Mouse (Mus musculus) liver, postnatal 0 days (tissue): Measurements from ENCODE around the gene Cog5. TPM values are rescaled to one million over a fixed set of nuclear protein-coding genes. Genes with fewer than 3 reads are reported as not detected.

Experiments used
- ATAC-seq: fragments of 200-750 bp; cut with Nextera tagmentation; 2 replicates; pipeline ENCODE4 v1.8.0; 2017; ENCODE audit warnings: mild to moderate bottlenecking, moderate library complexity
- DNase-seq: peaks from one replicate; pipeline ENCODE4 v3.0.0-alpha.2; 2016
- H3K27ac ChIP-seq: fragments of 300-500 bp; sonication (generic); 2 replicates; pipeline ENCODE4 v1.5.1; 2014; ENCODE audit warnings: antibody characterized with exemption, moderate library complexity, mild to moderate bottlenecking, low read depth
- H3K27me3 ChIP-seq: fragments of 300-500 bp; sonication (generic); 2 replicates; pipeline ENCODE4 v1.6.1; 2014; ENCODE audit warnings: low read length, control low read depth, mixed read lengths; ENCODE audit not compliant: insufficient read depth
- H3K36me3 ChIP-seq: fragments of 300-500 bp; sonication (generic); replicated peaks from 2 replicates; pipeline ENCODE4 v1.6.1; 2014; ENCODE audit warnings: mild to moderate bottlenecking, control low read depth, low read length, moderate library complexity, mixed read lengths; ENCODE audit not compliant: insufficient read depth
- H3K4me1 ChIP-seq: fragments of 300-500 bp; sonication (generic); 2 replicates; pipeline ENCODE4 v1.6.1; 2014; ENCODE audit warnings: antibody characterized with exemption, mild to moderate bottlenecking, control low read depth; ENCODE audit not compliant: insufficient read depth
- H3K4me2 ChIP-seq: fragments of 300-500 bp; sonication (generic); 2 replicates; pipeline ENCODE4 v1.6.1; 2014; ENCODE audit warnings: low read depth, mild to moderate bottlenecking, low read length, moderate library complexity, mixed read lengths
- H3K4me3 ChIP-seq: fragments of 300-500 bp; sonication (generic); 2 replicates; pipeline ENCODE4 v1.5.1; 2014; ENCODE audit warnings: low read depth, low read length
- H3K9ac ChIP-seq: fragments of 300-500 bp; sonication (generic); replicated peaks from 2 replicates; pipeline ENCODE4 v1.6.1; 2014; ENCODE audit warnings: mild to moderate bottlenecking, moderate library complexity
- H3K9me3 ChIP-seq: fragments of 300-500 bp; sonication (generic); 2 replicates; pipeline ENCODE4 v1.6.1; 2016; ENCODE audit warnings: mild to moderate bottlenecking, control low read depth, low read length, mixed read lengths
- CTCF ChIP-seq: sonication (generic); IDR thresholded peaks from 2 replicates; pipeline ENCODE4 v1.5.1; 2016; ENCODE audit warnings: antibody characterized with exemption, low read depth
- EP300 ChIP-seq: IDR thresholded peaks from 2 replicates; pipeline ENCODE4 v1.6.1; 2016; ENCODE audit warnings: antibody characterized with exemption, low read depth, mild to moderate bottlenecking
- WGBS: fragments of 180-500 bp; shearing (Covaris S2); extraction: QIAGEN DNeasy Blood & Tissue Kit; methylation state at CpG from one replicate; pipeline ENCODE4 v1.1.7; 2014; ENCODE audit not compliant: insufficient replicate concordance; 5-methylcytosine and 5-hydroxymethylcytosine counted together
- polyA plus RNA-seq: library from polyadenylated mRNA; unstranded; fragments of >200 nt; fragmentation: Nextera tagmentation; extraction: Ambion mirVana; gene quantifications from 2 replicates; pipeline ENCODE4 v1.2.1, GENCODE M21; 2015

Gene Cog5
- polyA plus RNA-seq, 1 experiment from 2014 or later, result 6.4 TPM

DNA sequence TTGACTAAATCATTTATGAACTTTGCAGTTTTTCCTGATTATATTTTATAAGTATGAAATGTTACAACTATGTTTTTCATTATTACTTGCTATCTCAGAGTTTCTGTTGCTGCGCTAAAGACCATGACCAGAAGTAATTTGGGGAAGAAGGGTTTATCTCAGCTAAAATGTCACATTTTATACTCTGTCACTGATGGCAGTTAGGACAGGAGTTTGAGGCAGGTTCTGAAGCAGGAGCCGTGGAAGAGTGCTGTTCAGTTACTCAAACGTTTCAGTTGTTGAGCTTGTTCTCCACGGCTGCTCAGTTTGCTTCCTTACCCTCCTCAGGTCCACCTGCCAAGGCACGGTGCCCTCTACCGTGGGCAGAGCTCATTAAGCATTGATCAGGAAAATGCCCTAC, 11.3 kb downstream of the Cog5 start:
- WGBS, result 74% methylated on average over 6 of the region's 6 CpGs
- no peak for ATAC-seq
- TF ChIP-seq CTCF (no peak), EP300 (no peak)

DNA sequence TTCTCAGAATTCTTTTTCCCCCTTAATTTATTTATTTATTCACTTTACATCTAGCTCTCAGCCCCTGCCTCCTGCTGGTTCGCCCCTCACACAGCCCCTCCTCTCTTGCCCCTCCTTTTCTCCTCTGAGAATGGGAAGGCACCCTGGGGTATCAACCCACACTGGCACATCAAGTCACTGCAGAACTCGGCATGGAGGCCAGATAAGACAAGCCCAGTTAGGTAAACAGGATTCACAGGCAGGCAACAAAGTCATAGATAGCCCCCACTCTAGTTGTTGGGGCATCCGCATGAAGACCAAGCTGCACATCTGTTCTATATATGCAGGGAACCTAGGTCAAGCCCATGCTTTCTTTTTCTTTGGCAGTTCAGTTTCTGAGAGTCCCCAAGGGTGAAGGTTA, 12.5 kb downstream of the Cog5 start:
- H3K27ac ChIP-seq, result no peak overlapping the region
- H3K9ac ChIP-seq, result no peak overlapping the region
- no peaks in the 10 kb centered on the region for H3K27me3 ChIP-seq
- ATAC-seq (no peak), DNase-seq (no peak)
- WGBS, result 65% methylated on average over 3 of the region's 3 CpGs
- no peak overlapping the region for H3K4me2 ChIP-seq
- TF ChIP-seq CTCF (no peak), EP300 (no peak)
- peaks cover 39% of the 10 kb centered on the region for H3K36me3 ChIP-seq
- no peaks in the 10 kb centered on the region for H3K9me3 ChIP-seq
- H3K4me1 ChIP-seq, result no peaks in the 10 kb centered on the region
- no peak overlapping the region for H3K4me3 ChIP-seq

More for the DNA sequence above, 11.3 kb downstream of the Cog5 start:
- no peak overlapping the region for H3K27ac ChIP-seq
- no peaks in the 10 kb centered on the region for H3K9me3 ChIP-seq
- H3K9ac ChIP-seq, result no peak overlapping the region
- no peaks in the 10 kb centered on the region for H3K4me1 ChIP-seq
- H3K27me3 ChIP-seq, result no peaks in the 10 kb centered on the region
- no peak for DNase-seq
- no peak overlapping the region for H3K4me2 ChIP-seq
- H3K4me3 ChIP-seq, result no peak overlapping the region
- peaks cover 39% of the 10 kb centered on the region for H3K36me3 ChIP-seq

GRCm38 (mm10) chr12:31686679-31687078, 32.0 kb downstream of the Cog5 start:
- peaks cover 3% of the 10 kb centered on the region for H3K36me3 ChIP-seq
- ATAC-seq (no peak), DNase-seq (no peak)
- TF ChIP-seq EP300 (no peak), CTCF (no peak)
- H3K9ac ChIP-seq, result no peak overlapping the region
- WGBS, result 85% methylated on average over 3 of the region's 3 CpGs
- no peaks in the 10 kb centered on the region for H3K4me1 ChIP-seq
- H3K4me3 ChIP-seq, result no peak overlapping the region
- H3K9me3 ChIP-seq, result no peaks in the 10 kb centered on the region
- no peak overlapping the region for H3K4me2 ChIP-seq
- no peak overlapping the region for H3K27ac ChIP-seq
- no peaks in the 10 kb centered on the region for H3K27me3 ChIP-seq

- H3K4me2 ChIP-seq, result no peak overlapping the region
- H3K9ac ChIP-seq, result no peak overlapping the region
- no peaks in the 10 kb centered on the region for H3K27me3 ChIP-seq
- no peak overlapping the region for H3K27ac ChIP-seq
- WGBS, result 55% methylated on average over 1 of the region's 1 CpGs
- H3K4me1 ChIP-seq, result no peaks in the 10 kb centered on the region
- no peak for ATAC-seq
- no peak for TF ChIP-seq CTCF
- TF ChIP-seq EP300, result peak; percentile 72
- no peak overlapping the region for H3K4me3 ChIP-seq
- 0 out of 2 replicates have a peak, but pooled peaks cover 3% of the 10 kb centered on the region for H3K9me3 ChIP-seq
- H3K36me3 ChIP-seq, result no peaks in the 10 kb centered on the region
- DNase-seq, result no peak
Observed at GRCm38 (mm10) chr12:31693278-31693677, 38.6 kb downstream of the Cog5 start.

GRCm38 (mm10) chr12:31700623-31701347, 46.1 kb downstream of the Cog5 start:
- TF ChIP-seq EP300 (no peak), CTCF (no peak)
- ATAC-seq, result no peak

DNA sequence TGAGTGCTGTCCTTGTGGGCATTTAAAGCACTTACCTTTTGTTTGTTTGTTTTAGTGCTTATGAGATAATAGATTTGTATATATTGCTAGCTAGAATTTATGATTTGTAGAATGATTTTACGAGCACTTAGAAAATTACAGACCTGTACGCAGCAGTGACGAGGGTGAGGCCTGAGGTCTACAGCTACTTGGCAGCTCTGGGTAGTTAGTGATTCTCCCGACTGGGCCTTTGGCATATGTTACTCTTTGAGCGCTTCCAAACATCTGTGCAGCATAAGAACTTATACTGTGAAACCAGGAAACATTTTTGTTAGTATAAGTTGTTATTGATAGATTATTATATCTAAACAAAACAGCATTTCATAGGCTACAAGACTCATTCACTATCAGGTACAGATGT, 46.7 kb downstream of the Cog5 start:
- no peak overlapping the region for H3K4me3 ChIP-seq
- no peak overlapping the region for H3K4me2 ChIP-seq
- 0 out of 2 replicates have a peak, but pooled peaks cover 3% of the 10 kb centered on the region for H3K9me3 ChIP-seq
- H3K4me1 ChIP-seq, result no peaks in the 10 kb centered on the region
- no peak overlapping the region for H3K27ac ChIP-seq
- WGBS, result 85% methylated on average over 5 of the region's 5 CpGs
- ATAC-seq (no peak), DNase-seq (no peak)
- TF ChIP-seq CTCF (no peak), EP300 (no peak)
- no peak overlapping the region for H3K9ac ChIP-seq
- no peaks in the 10 kb centered on the region for H3K36me3 ChIP-seq
- no peaks in the 10 kb centered on the region for H3K27me3 ChIP-seq

More at GRCm38 (mm10) chr12:31700623-31701347, 46.1 kb downstream of the Cog5 start:
- WGBS, result 81% methylated on average over 5 of the region's 5 CpGs
- H3K4me3 ChIP-seq, result no peak overlapping the region
- H3K9ac ChIP-seq, result no peak overlapping the region
- 0 out of 2 replicates have a peak, but pooled peaks cover 3% of the 10 kb centered on the region for H3K9me3 ChIP-seq
- no peaks in the 10 kb centered on the region for H3K27me3 ChIP-seq
- H3K4me2 ChIP-seq, result no peak overlapping the region
- H3K4me1 ChIP-seq, result no peaks in the 10 kb centered on the region
- H3K36me3 ChIP-seq, result no peaks in the 10 kb centered on the region
- no peak overlapping the region for H3K27ac ChIP-seq
- no peak for DNase-seq
